In the genomic region with DNA sequence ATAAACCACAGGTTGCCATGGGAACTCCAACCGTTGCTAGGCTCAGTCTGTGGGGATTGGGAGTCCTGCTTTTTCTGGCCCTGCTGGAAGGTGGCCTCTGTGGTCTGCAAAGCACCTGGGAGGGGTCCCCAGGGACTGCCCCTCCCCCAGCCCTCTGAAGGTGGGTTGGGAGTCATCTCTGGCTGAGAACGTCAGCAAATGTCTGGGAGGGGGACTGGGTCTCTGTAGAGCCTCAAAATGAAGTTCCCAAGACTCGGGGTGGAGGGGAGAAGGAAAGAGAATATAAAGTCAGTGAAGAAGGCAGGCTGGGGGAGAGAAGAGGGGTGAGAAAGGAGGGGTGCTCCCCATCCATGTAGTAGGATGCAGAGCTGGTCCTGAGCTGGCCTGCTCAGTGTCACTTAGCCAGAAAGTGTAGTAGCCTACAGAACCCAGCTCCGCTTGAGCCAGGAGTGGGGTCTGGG, we compare ENCODE assay signal across 8 mouse cellular contexts. TPM values are rescaled to one million over a fixed set of nuclear protein-coding genes. Genes with fewer than 3 reads are reported as not detected.
DNase-seq lines count a peak whose midpoint lies in the region; ATAC-seq lines count a peak whose summit lies in the region.

No protein-coding gene starts in this region.

- H3K4me2 ChIP-seq in neural tube, embryonic 13.5 days, result no peak overlapping the region
- peak overlapping the region; percentile 46 for H3K4me2 ChIP-seq in forebrain, embryonic 16.5 days (ENCODE audit: low read length)
- H3K4me2 ChIP-seq in midbrain, embryonic 14.5 days (ENCODE audit: low read length), result peak overlapping the region; percentile 37

- peaks cover 17% of the 10 kb centered on the region for H3K4me1 ChIP-seq in neural tube, embryonic 13.5 days (replicated peaks)
- peaks cover 27% of the 10 kb centered on the region for H3K4me1 ChIP-seq in forebrain, embryonic 16.5 days (replicated peaks; ENCODE audit: control insufficient read depth, insufficient read depth, low read length)
- H3K4me1 ChIP-seq in midbrain, embryonic 14.5 days (ENCODE audit: control insufficient read depth, insufficient read depth, low read length), result peaks cover 17% of the 10 kb centered on the region

- peak; percentile 27; the same call in 1 of the 2 replicates for ATAC-seq in neural tube, embryonic 13.5 days (ENCODE audit: low read depth)
- peak; percentile 90 for ATAC-seq in forebrain, embryonic 16.5 days
- peak; percentile 60; the same call in 1 of the 2 replicates for ATAC-seq in midbrain, embryonic 14.5 days (ENCODE audit: low FRiP score, low TSS enrichment)

- no peaks in the 10 kb centered on the region for H3K27me3 ChIP-seq in neural tube, embryonic 13.5 days
- H3K27me3 ChIP-seq in forebrain, embryonic 16.5 days (replicated peaks; ENCODE audit: control insufficient read depth, insufficient read depth, low read length), result no peaks in the 10 kb centered on the region
- no peaks in the 10 kb centered on the region for H3K27me3 ChIP-seq in midbrain, embryonic 14.5 days (ENCODE audit: control insufficient read depth, insufficient read depth, low read length)

- H3K9me3 ChIP-seq in neural tube, embryonic 13.5 days, result no peaks in the 10 kb centered on the region
- H3K9me3 ChIP-seq in forebrain, embryonic 16.5 days (ENCODE audit: control insufficient read depth, low read length), result no peaks in the 10 kb centered on the region
- no peaks in the 10 kb centered on the region for H3K9me3 ChIP-seq in midbrain, embryonic 14.5 days (ENCODE audit: control insufficient read depth, low read length)

- no peak overlapping the region for H3K4me3 ChIP-seq in neural tube, embryonic 13.5 days
- H3K4me3 ChIP-seq in forebrain, embryonic 16.5 days (replicated peaks; ENCODE audit: low read length), result no peak overlapping the region
- H3K4me3 ChIP-seq in midbrain, embryonic 14.5 days (replicated peaks; ENCODE audit: low read depth, low read length), result no peak overlapping the region

- H3K36me3 ChIP-seq in neural tube, embryonic 13.5 days, result no peaks in the 10 kb centered on the region
- no peaks in the 10 kb centered on the region for H3K36me3 ChIP-seq in forebrain, embryonic 16.5 days (ENCODE audit: control insufficient read depth, insufficient read depth)
- no peaks in the 10 kb centered on the region for H3K36me3 ChIP-seq in midbrain, embryonic 14.5 days (ENCODE audit: control insufficient read depth, insufficient read depth, low read length)

- WGBS in neural tube, embryonic 13.5 days, result 39% methylated on average over 4 of the region's 4 CpGs
- WGBS in forebrain, embryonic 16.5 days, result 23% methylated on average over 4 of the region's 4 CpGs
- 31% methylated on average over 4 of the region's 4 CpGs for WGBS in midbrain, embryonic 14.5 days

- no peak overlapping the region for H3K9ac ChIP-seq in neural tube, embryonic 13.5 days
- 0 out of 2 replicates have a peak overlapping the region, but pooled peaks have one; percentile 4 for H3K9ac ChIP-seq in forebrain, embryonic 16.5 days (replicated peaks; ENCODE audit: low read depth, low read length)
- H3K9ac ChIP-seq in midbrain, embryonic 14.5 days (replicated peaks; ENCODE audit: low read length), result peak overlapping the region; percentile 23; the same call in 1 of the 2 replicates

- no peak overlapping the region for H3K27ac ChIP-seq in neural tube, embryonic 13.5 days (replicated peaks)
- H3K27ac ChIP-seq in forebrain, embryonic 16.5 days (ENCODE audit: low read length), result peak overlapping the region; percentile 91
- peak overlapping the region; percentile 73 for H3K27ac ChIP-seq in midbrain, embryonic 14.5 days (replicated peaks; ENCODE audit: low read depth, low read length)

- DNase-seq in neural tube, embryonic 10.5 days (ENCODE audit: extremely low spot score, low spot score), result no peak
- DNase-seq in layer of hippocampus, adult 18-20 months (ENCODE audit: low spot score in 2 of 2), result peak; percentile 60 to 84
- peak; percentile 83 for DNase-seq in midbrain, embryonic 14.5 days
- no peak for DNase-seq in urinary bladder, postnatal 14 days (ENCODE audit: low spot score)
- DNase-seq in gastrocnemius, adult 18-20 months (ENCODE audit: low spot score), result no peak
- DNase-seq in ovary, postnatal 10 days (ENCODE audit: low spot score), result no peak

RNA-seq across cellular contexts. Expression of gene Neurl1b, which starts 33.6 kb away (rescaled TPM):
- polyA plus RNA-seq in neural tube, embryonic 13.5 days (2015; fragmentation: Nextera tagmentation; extraction: Ambion mirVana), result 0.47 and 0.49 TPM in 2 replicates
- 2.4 and 4.1 TPM in 2 replicates for polyA plus RNA-seq in forebrain, embryonic 16.5 days (2015; fragmentation: Nextera tagmentation; extraction: Ambion mirVana)
- total RNA-seq in layer of hippocampus, adult 18-20 months (2021), result 10 to 100 TPM; 80.4 to 80.8 TPM
- 1.6 and 3.6 TPM in 2 replicates for polyA plus RNA-seq in midbrain, embryonic 14.5 days (2014; fragmentation: Nextera tagmentation; extraction: Ambion mirVana)
- total RNA-seq in gastrocnemius, adult 18-20 months (2021), result 1 to 10 TPM; 2.6 to 3.0 TPM

Comparison
In these comparisons a context has a peak if more than half of its experiments do, and no peak if none do; other contexts are left out.
1. ATAC-seq: peak in every context shown above with its lines; median percentile 90 in forebrain, embryonic 16.5 days; 60 in midbrain, embryonic 14.5 days; 27 in neural tube, embryonic 13.5 days.
2. DNase-seq: peak in layer of hippocampus, adult 18-20 months (2 of 2) and midbrain, embryonic 14.5 days (single experiment); none in neural tube, embryonic 10.5 days (single experiment), urinary bladder, postnatal 14 days (single experiment), gastrocnemius, adult 18-20 months (single experiment) and ovary, postnatal 10 days (single experiment).